Mouse (Mus musculus) heart, adult 11 months (tissue): ENCODE measurements around the gene Spint3.
A peak's percentile ranks its signal among the peaks of the same experiment; 100 is the strongest.
"Not testable (repeated sequence)": the region's sequence is repeated elsewhere in the genome, so short reads cannot be mapped to it uniquely, and the experiment has no call there.

Source experiments
- DNase-seq: peaks from one replicate; pipeline ENCODE4 v3.0.0; 2022

Gene Spint3

GRCm38 (mm10) chr2:164573359-164573758 is at the start of gene Spint3:
Gene Spint3, minus strand, starts transcription at chr2:164573459.
- DNase-seq, result not testable (repeated sequence)

- peak; percentile 8 for DNase-seq
Measured at GRCm38 (mm10) chr2:164621775-164622174, 48.5 kb upstream of the Spint3 start.

GRCm38 (mm10) chr2:164619050-164619449 is 45.8 kb upstream of the Spint3 start:
- DNase-seq, result peak; percentile 55

GRCm38 (mm10) chr2:164615386-164615785 is 42.1 kb upstream of the Spint3 start:
- DNase-seq, result peak; percentile 73

GRCm38 (mm10) chr2:164613471-164613870 is 40.2 kb upstream of the Spint3 start, which contains the start of the genes Wfdc6b and Wfdc8:
Gene Wfdc6b, plus strand, starts transcription at chr2:164613522.
Gene Wfdc8, minus strand, starts transcription at chr2:164613626.
- peak; percentile 97 for DNase-seq

GRCm38 (mm10) chr2:164608781-164609180 is 35.5 kb upstream of the Spint3 start:
- DNase-seq, result peak; percentile 68

GRCm38 (mm10) chr2:164604411-164604810 is 31.2 kb upstream of the Spint3 start:
- DNase-seq, result no peak

- no peak for DNase-seq
Measured at GRCm38 (mm10) chr2:164603482-164603881, 30.2 kb upstream of the Spint3 start.

- no peak for DNase-seq
Measured at GRCm38 (mm10) chr2:164600179-164600578, 26.9 kb upstream of the Spint3 start.

GRCm38 (mm10) chr2:164593494-164593893 is 20.2 kb upstream of the Spint3 start, which contains the start of gene Eppin:
Gene Eppin, minus strand, starts transcription at chr2:164593594.
- no peak for DNase-seq

GRCm38 (mm10) chr2:164592014-164592413 is 18.8 kb upstream of the Spint3 start:
- DNase-seq, result no peak

- DNase-seq, result peak; percentile 95
Measured at GRCm38 (mm10) chr2:164585025-164585725, 11.9 kb upstream of the Spint3 start, which contains the start of gene Wfdc6a. Gene Wfdc6a, minus strand, starts transcription at chr2:164585447.

GRCm38 (mm10) chr2:164567460-164567859 is 5.8 kb downstream of the Spint3 start:
- no peak for DNase-seq

GRCm38 (mm10) chr2:164566997-164567396 is 6.3 kb downstream of the Spint3 start:
- no peak for DNase-seq

- no peak for DNase-seq
Measured at GRCm38 (mm10) chr2:164564346-164564745, 8.9 kb downstream of the Spint3 start.

GRCm38 (mm10) chr2:164563339-164564038 is 9.8 kb downstream of the Spint3 start:
- DNase-seq, result no peak

GRCm38 (mm10) chr2:164562391-164563188 is 10.7 kb downstream of the Spint3 start, which contains the start of gene Wfdc2:
Gene Wfdc2, plus strand, starts transcription at chr2:164562413.
- DNase-seq, result no peak

GRCm38 (mm10) chr2:164560106-164560505 is 13.2 kb downstream of the Spint3 start:
- no peak for DNase-seq

GRCm38 (mm10) chr2:164558991-164559645 is 14.1 kb downstream of the Spint3 start:
- no peak for DNase-seq

- no peak for DNase-seq
Measured at GRCm38 (mm10) chr2:164558426-164558825, 14.8 kb downstream of the Spint3 start.

- no peak for DNase-seq
Measured at GRCm38 (mm10) chr2:164551502-164551901, 21.8 kb downstream of the Spint3 start.

GRCm38 (mm10) chr2:164550895-164551269 is 22.4 kb downstream of the Spint3 start:
- no peak for DNase-seq
